24 mouse cellular contexts compared by ENCODE assay signal in genomic region chr4:39493596-39493995, GRCm38 (mm10). TPM values are rescaled to one million over a fixed set of nuclear protein-coding genes. Genes with fewer than 3 reads are reported as not detected.
"Had no signal": no experiment of that assay in that cellular context is flagged by ENCODE, and none has a peak within 500 bp of the region (broad histone marks: within the 10 kb centered on the region; RNA-seq: fewer than 3 reads in every experiment).

No protein-coding gene starts in this region.

- H3K27ac ChIP-seq: kidney, postnatal 0 days; limb, embryonic 15.5 days; midbrain, embryonic 15.5 days; neural tube, embryonic 12.5 days; stomach, embryonic 15.5 days had no signal

- H3K9ac ChIP-seq: limb, embryonic 15.5 days; midbrain, embryonic 15.5 days; neural tube, embryonic 12.5 days; stomach, embryonic 15.5 days had no signal

- H3K4me1 ChIP-seq: limb, embryonic 15.5 days; megakaryocyte, embryonic 14.5 days; midbrain, embryonic 15.5 days; neural tube, embryonic 12.5 days; stomach, embryonic 15.5 days had no signal

- DNase-seq: kidney, adult 8-10 months; kidney, postnatal 36 days; layer of hippocampus, adult 9-11 months; lung, adult 18-20 months; lung, postnatal 4 days; thymus, postnatal 25 days had no signal

- H3K27me3 ChIP-seq: limb, embryonic 15.5 days; megakaryocyte, embryonic 14.5 days; midbrain, embryonic 15.5 days; neural tube, embryonic 12.5 days; stomach, embryonic 15.5 days had no signal

- H3K4me3 ChIP-seq: limb, embryonic 15.5 days; megakaryocyte, embryonic 14.5 days; midbrain, embryonic 15.5 days; neural tube, embryonic 12.5 days; stomach, embryonic 15.5 days had no signal

- H3K4me2 ChIP-seq: limb, embryonic 15.5 days; midbrain, embryonic 11.5 days; midbrain, embryonic 15.5 days; neural tube, embryonic 12.5 days; stomach, embryonic 15.5 days had no signal

- H3K9me3 ChIP-seq: limb, embryonic 15.5 days; megakaryocyte, embryonic 14.5 days; midbrain, embryonic 15.5 days; neural tube, embryonic 12.5 days; stomach, embryonic 15.5 days had no signal

- H3K36me3 ChIP-seq: limb, embryonic 15.5 days; midbrain, embryonic 15.5 days; neural tube, embryonic 12.5 days; stomach, embryonic 15.5 days had no signal

- ATAC-seq: hindbrain, embryonic 16.5 days; inflammation-experienced regulatory T-cells, adult 6 months; intestine, postnatal 0 days; midbrain, embryonic 15.5 days had no signal

RNA-seq across cellular contexts. Expression of gene 1700009N14Rik, which starts 43.5 kb away (rescaled TPM):
- total RNA-seq: layer of hippocampus, adult 18-20 months; left cerebral cortex, adult 8-10 months; left cerebral cortex, postnatal 25 days; monocyte, adult 5-6 weeks; neutrophil, adult 5-6 weeks had no signal
- polyA plus RNA-seq: hindbrain, embryonic 16.5 days; inflammation-experienced regulatory T-cells, adult 6 months; kidney, postnatal 0 days; limb, embryonic 11.5 days; limb, embryonic 15.5 days; lung, embryonic 16.5 days; midbrain, embryonic 11.5 days; midbrain, embryonic 15.5 days; neural tube, embryonic 12.5 days; spleen, adult 2 months had no signal
